Mouse (Mus musculus) forebrain, embryonic 10.5 days (tissue): Measurements from ENCODE around the gene Vps18. TPM values are rescaled to one million over a fixed set of nuclear protein-coding genes. Genes with fewer than 3 reads are reported as not detected.

Experiments
- DNase-seq: peaks from one replicate; pipeline ENCODE4 v3.0.0-alpha.2; 2017; ENCODE audit warnings: low spot score; ENCODE audit errors: extremely low spot score
- H3K27ac ChIP-seq: fragments of 300-500 bp; sonication (generic); 2 replicates; pipeline ENCODE4 v1.5.1; 2016; ENCODE audit warnings: mild to moderate bottlenecking
- H3K27me3 ChIP-seq: fragments of 300-500 bp; sonication (generic); 2 replicates; pipeline ENCODE4 v1.6.1; 2016; ENCODE audit warnings: mild to moderate bottlenecking; ENCODE audit not compliant: poor library complexity, severe bottlenecking
- H3K36me3 ChIP-seq: fragments of 300-500 bp; sonication (generic); replicated peaks from 2 replicates; pipeline ENCODE4 v1.6.1; 2016; ENCODE audit warnings: mild to moderate bottlenecking, moderate library complexity
- H3K4me1 ChIP-seq: fragments of 300-500 bp; sonication (generic); 2 replicates; pipeline ENCODE4 v1.6.1; 2016
- H3K4me3 ChIP-seq: fragments of 300-500 bp; sonication (generic); 2 replicates; pipeline ENCODE4 v1.5.1; 2016; ENCODE audit warnings: mild to moderate bottlenecking, moderate library complexity
- H3K9me3 ChIP-seq: fragments of 300-500 bp; sonication (generic); 2 replicates; pipeline ENCODE4 v1.6.1; 2016; ENCODE audit warnings: mild to moderate bottlenecking, moderate library complexity
- WGBS: fragments of 180-500 bp; shearing (Covaris S2); methylation state at CpG from one replicate; pipeline ENCODE4 v1.1.7; 2016; 5-methylcytosine and 5-hydroxymethylcytosine counted together
- polyA plus RNA-seq: library from polyadenylated mRNA; unstranded; fragments of >200 nt; fragmentation: Nextera tagmentation; extraction: Ambion mirVana; gene quantifications from 2 replicates; pipeline ENCODE4 v1.2.1, GENCODE M21; 2016

Gene Vps18
- polyA plus RNA-seq, 1 experiment from 2014 or later = 23.0 TPM

DNA sequence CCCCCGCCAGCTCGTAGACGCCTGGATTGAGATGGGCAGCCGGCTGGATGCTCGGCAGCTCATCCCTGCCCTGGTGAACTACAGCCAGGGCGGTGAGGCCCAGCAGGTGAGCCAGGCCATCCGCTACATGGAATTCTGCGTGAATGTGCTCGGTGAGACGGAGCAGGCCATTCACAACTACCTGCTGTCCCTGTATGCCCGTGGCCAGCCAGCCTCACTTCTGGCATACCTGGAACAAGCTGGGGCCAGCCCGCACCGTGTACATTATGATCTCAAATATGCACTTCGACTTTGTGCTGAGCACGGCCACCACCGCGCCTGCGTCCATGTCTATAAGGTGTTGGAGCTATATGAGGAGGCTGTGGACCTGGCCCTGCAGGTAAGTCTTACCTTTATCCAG is 5.9 kb downstream of the Vps18 start:
- no peaks in the 10 kb centered on the region for H3K9me3 ChIP-seq
- H3K36me3 ChIP-seq = peaks cover 91% of the 10 kb centered on the region
- no peaks in the 10 kb centered on the region for H3K27me3 ChIP-seq
- no peak overlapping the region for H3K4me3 ChIP-seq
- H3K27ac ChIP-seq = no peak overlapping the region
- WGBS = 95% methylated on average over 18 of the region's 18 CpGs
- H3K4me1 ChIP-seq = peaks cover 8% of the 10 kb centered on the region
- DNase-seq = no peak

DNA sequence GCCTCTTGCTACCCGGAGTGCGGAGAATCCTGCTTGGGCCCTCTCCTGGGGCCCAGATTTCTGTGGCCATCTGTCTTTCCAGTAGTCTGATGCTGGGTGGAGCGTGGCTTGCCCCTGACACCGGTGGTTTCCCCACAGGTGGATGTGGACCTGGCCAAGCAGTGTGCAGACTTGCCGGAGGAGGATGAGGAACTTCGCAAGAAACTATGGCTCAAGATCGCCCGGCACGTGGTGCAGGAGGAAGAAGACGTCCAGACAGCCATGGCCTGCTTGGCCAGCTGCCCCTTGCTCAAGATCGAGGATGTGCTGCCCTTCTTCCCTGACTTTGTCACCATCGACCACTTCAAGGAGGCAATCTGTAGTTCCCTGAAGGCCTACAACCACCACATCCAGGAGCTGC is 8.2 kb downstream of the Vps18 start:
- H3K4me3 ChIP-seq = no peak overlapping the region
- DNase-seq = no peak
- peaks cover 20% of the 10 kb centered on the region for H3K4me1 ChIP-seq
- H3K27me3 ChIP-seq = no peaks in the 10 kb centered on the region
- H3K9me3 ChIP-seq = no peaks in the 10 kb centered on the region
- whole genome bisulfite sequencing = 93% methylated on average over 12 of the region's 12 CpGs
- no peak overlapping the region for H3K27ac ChIP-seq
- H3K36me3 ChIP-seq = peaks cover 75% of the 10 kb centered on the region

DNA sequence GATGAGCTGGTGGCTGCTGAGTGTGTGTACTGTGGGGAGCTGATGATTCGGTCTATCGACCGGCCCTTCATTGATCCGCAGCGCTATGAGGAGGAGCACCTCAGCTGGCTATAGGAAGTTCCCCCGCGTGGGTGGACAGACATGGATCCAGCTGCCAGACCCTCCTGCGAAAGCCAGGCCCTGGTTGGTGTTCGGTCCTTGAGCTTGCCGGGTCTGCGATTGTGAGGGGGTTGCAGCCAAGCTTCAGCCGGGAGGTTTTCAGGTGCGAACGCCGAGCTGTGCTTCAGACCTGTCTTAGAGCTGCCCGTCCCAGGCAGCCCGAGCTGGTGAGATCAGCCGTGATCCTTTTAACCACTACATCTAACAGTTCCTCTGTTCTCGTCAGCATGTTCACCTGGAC is 9.0 kb downstream of the Vps18 start:
- WGBS = 93% methylated on average over 19 of the region's 19 CpGs
- peaks cover 20% of the 10 kb centered on the region for H3K4me1 ChIP-seq
- no peaks in the 10 kb centered on the region for H3K9me3 ChIP-seq
- no peaks in the 10 kb centered on the region for H3K27me3 ChIP-seq
- no peak for DNase-seq
- no peak overlapping the region for H3K27ac ChIP-seq
- peaks cover 67% of the 10 kb centered on the region for H3K36me3 ChIP-seq
- H3K4me3 ChIP-seq = no peak overlapping the region

DNA sequence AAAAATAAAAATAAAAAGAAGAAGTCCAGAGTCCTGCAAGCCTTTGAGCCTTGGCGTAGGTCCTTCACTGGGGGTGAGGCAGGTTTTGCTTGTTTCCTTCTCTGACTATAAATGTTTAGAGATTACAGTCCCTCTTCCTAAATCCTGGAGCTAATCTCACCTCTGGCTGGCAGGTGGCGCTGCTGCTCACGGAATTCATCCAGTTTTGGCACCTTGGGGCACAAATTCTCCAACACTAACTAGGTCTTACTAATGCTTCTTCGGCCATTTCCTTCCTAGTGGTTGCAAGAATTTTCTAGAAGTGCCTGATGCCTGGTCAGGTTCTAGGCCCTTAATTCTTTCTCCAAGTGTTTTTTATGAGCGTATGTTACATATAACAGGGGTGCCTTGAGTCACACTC is 9.8 kb downstream of the Vps18 start:
- DNase-seq = no peak
- Histone ChIP-seq H3K4me1 (peaks cover 20% of the 10 kb centered on the region), H3K9me3 (no peaks in the 10 kb centered on the region), H3K27me3 (0 out of 2 replicates have a peak, but pooled peaks cover 4% of the 10 kb centered on the region), H3K36me3 (peaks cover 59% of the 10 kb centered on the region), H3K27ac (no peak overlapping the region), H3K4me3 (no peak overlapping the region)
- 57% methylated on average over 5 of the region's 5 CpGs for WGBS

DNA sequence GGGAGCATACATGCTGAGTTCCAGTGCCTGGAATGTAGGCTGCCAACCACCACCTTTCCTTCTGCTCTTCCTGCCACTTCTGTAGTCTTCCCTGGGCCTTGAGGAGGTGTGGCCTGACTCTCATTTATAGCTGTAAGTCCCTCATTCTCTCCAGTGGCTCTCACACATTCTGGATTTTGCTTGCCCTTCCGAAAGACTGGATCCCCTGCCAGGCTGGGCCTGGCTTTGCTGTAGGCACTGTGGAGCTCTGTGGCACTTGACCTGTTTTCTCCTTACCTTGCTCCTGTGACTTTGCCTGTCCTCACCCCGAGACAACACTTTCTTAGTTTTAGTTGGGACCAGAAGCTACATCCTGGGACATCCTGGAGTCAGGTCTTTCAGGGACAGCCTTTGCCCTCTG is 10.3 kb downstream of the Vps18 start:
- Histone ChIP-seq H3K36me3 (peaks cover 54% of the 10 kb centered on the region), H3K9me3 (no peaks in the 10 kb centered on the region), H3K4me1 (peaks cover 20% of the 10 kb centered on the region), H3K27ac (no peak overlapping the region), H3K27me3 (0 out of 2 replicates have a peak, but pooled peaks cover 4% of the 10 kb centered on the region), H3K4me3 (no peak overlapping the region)
- 91% methylated on average over 2 of the region's 2 CpGs for WGBS
- no peak for DNase-seq

DNA sequence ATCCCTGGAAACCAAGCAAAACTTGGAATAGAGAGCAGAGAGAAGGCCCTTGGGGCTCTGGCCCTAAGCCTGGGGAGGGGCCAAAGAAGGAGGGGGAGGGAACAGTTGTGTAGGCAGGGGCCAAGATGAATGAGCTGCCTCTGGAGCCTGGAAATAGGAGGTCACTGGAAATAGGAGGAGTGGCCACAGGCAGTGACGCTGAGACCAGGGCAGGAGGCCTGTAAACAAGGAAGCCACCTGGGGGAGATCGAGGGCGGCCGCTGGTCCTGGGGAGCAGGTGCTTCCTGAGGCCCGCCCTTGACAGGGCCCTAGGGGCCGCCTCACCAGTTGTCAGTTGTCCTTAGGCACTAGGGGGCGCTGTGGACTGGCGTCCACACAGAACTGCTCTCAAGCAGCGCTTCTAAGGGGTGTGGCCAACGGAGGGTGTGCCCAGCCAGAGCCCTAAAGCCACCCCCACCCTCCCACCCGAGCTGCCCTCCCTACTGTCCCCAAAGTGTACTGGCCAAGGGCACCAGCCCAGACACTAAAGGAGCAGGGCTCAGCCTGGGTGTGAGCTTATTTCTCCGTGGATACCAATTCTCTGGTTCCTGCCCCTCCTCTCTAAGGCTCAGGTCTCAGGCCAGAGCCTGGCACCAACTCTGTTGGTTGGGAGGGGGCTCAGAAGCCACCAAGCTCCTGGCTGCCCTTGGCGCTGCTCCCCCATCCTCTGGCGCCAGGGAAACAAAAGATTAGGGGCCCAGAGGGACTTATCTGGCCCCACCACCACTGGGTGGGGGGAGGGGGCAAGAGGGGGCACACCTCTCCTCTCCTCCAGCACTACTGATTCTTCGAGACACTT is 11.7 kb downstream of the Vps18 start:
- peak overlapping the region; percentile 25 for H3K4me3 ChIP-seq
- peak; percentile 78 for DNase-seq
- WGBS = 8% methylated on average over 15 of the region's 15 CpGs
- H3K4me1 ChIP-seq = peaks cover 34% of the 10 kb centered on the region
- H3K36me3 ChIP-seq = peaks cover 40% of the 10 kb centered on the region
- H3K9me3 ChIP-seq = no peaks in the 10 kb centered on the region
- 0 out of 2 replicates have a peak, but pooled peaks cover 4% of the 10 kb centered on the region for H3K27me3 ChIP-seq
- peak overlapping the region; percentile 76 for H3K27ac ChIP-seq

DNA sequence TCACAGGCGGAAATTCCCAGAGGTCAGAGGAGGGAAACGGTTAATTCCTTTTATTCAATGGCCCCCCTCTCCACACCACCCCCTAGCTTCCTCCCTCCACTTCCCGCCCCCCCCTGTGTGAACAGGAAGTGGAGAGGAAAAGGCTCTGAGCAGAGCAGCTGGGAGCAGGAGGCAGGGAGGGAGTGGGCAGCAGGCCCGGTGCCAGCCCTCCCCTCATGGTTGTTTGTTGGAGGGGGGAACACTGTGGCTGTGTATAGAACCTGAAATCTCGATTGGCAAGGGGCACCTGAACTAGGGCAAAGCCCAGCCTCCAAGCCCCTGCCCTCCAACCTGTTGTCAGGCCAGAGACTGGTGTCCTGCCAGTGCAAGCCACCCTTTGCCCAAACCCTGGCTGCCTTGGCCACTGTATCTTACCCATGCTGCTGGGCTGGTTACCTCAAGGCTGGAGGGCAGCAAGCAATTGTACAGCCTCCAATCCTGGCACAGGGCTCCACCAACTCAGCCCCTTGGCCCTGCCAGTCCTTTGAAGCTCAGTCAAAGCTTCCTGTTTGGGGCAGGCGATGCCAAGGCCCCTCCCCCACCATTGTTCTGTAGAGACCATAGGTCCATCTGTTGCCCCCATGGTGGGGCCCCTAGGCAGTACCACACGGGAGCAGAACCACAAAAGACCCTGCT is 12.4 kb downstream of the Vps18 start:
- 44% methylated on average over 7 of the region's 7 CpGs for WGBS
- Histone ChIP-seq H3K36me3 (peaks cover 35% of the 10 kb centered on the region), H3K27ac (peak overlapping the region; percentile 76), H3K27me3 (0 out of 2 replicates have a peak, but pooled peaks cover 4% of the 10 kb centered on the region), H3K4me3 (peak overlapping the region; percentile 25; the same call in 1 of the 2 replicates), H3K4me1 (peaks cover 38% of the 10 kb centered on the region), H3K9me3 (no peaks in the 10 kb centered on the region)
- DNase-seq = no peak

DNA sequence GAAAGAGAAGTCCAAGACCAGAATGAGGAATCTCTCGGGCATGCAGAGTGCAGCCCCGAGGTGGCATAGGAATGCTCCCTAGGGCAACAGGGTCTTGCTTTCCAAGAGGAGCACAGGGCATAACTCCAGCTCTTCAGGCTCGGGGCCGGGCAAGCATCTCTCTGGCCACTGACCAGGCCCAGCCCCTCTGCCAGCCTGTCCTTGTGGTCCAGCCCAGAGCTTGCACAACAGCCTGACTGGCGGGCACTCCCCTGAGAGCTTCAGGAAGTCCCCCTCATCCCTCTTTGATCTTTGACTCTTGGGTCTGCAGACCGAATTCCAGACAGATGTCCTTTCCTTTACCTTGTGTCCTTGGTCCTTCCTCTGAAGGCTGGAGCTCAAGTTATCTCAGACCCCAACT is 14.3 kb downstream of the Vps18 start:
- H3K4me1 ChIP-seq = peaks cover 42% of the 10 kb centered on the region
- WGBS = 78% methylated on average over 6 of the region's 6 CpGs

DNA sequence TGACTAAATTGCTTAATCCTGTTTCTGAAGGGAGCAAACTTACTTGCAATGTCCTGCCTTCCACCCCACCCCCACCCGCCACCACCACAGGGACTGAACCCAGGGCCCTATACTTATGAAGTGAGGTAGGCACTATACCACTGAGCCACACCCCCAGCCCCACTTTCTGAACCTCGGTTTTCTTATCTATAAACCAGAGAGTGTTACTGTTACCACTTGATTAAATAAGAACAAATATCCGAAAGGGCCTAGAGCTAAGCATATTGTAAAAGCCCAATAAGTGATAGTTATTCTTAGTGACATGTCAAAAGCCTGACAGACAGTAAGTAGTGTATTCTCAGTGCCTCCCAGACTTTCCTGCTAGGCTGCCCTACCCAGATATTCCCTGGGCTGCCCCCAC is 15.9 kb downstream of the Vps18 start:
- H3K36me3 ChIP-seq = peaks cover 3% of the 10 kb centered on the region
- 0 out of 2 replicates have a peak, but pooled peaks cover 4% of the 10 kb centered on the region for H3K27me3 ChIP-seq
- H3K27ac ChIP-seq = 0 out of 2 replicates have a peak overlapping the region, but pooled peaks have one; percentile 22
- peaks cover 42% of the 10 kb centered on the region for H3K4me1 ChIP-seq
- 58% methylated on average over 3 of the region's 3 CpGs for WGBS
- no peak for DNase-seq
- H3K9me3 ChIP-seq = no peaks in the 10 kb centered on the region
- no peak overlapping the region for H3K4me3 ChIP-seq

More for the DNA sequence above, 14.3 kb downstream of the Vps18 start:
- H3K27me3 ChIP-seq = 0 out of 2 replicates have a peak, but pooled peaks cover 4% of the 10 kb centered on the region
- DNase-seq = no peak
- H3K36me3 ChIP-seq = peaks cover 18% of the 10 kb centered on the region
- no peaks in the 10 kb centered on the region for H3K9me3 ChIP-seq
- H3K27ac ChIP-seq = no peak overlapping the region
- H3K4me3 ChIP-seq = no peak overlapping the region

DNA sequence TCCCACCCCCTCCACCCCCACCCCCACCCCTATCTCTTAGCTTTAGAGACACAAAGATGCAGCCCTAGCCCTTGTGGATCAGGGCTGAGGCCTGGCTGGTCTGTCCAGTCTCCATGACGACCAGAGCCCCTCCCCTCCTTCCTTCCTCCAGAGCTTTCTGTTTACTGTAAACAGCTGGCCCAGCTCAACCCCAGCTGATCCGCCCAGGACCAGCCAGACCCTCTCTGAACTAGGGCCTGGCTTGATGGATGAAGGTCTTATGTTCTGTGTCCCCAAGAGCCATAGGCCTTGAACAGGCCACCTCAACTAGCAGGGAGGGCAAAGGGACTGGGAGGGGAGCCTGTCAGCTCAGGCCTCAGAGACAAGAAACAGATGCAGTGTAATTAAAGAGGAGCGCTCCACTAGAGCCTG is 16.3 kb downstream of the Vps18 start:
- Histone ChIP-seq H3K27me3 (0 out of 2 replicates have a peak, but pooled peaks cover 4% of the 10 kb centered on the region), H3K9me3 (no peaks in the 10 kb centered on the region), H3K27ac (0 out of 2 replicates have a peak overlapping the region, but pooled peaks have one; percentile 22), H3K36me3 (no peaks in the 10 kb centered on the region; the same call in none of the 2 replicates), H3K4me3 (no peak overlapping the region), H3K4me1 (peaks cover 40% of the 10 kb centered on the region)
- no peak for DNase-seq
- WGBS = 28% methylated on average over 3 of the region's 3 CpGs

DNA sequence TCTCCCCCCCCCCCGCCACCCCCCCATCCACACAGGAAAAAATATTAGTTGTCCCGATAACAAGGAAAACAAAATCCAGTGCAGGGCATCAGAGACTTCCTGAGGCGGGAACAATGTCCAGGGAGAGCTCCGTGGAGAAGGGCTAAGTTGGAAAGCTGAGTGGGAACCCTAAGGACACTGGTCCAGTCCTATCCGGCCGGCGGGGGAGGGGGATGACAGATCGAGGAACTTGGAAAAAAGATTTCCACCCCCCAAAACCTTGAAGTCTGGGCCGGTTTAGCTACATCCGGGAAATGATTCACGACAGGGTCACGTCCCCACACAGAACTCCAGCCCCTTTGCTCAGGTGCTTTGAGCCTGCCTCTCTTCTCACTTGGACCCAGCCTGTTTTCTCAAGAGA is 23.0 kb downstream of the Vps18 start:
- peaks cover 50% of the 10 kb centered on the region for H3K4me1 ChIP-seq
- 48% methylated on average over 12 of the region's 12 CpGs for WGBS
- no peaks in the 10 kb centered on the region for H3K36me3 ChIP-seq
- H3K27ac ChIP-seq = peak overlapping the region; percentile 56
- no peak for DNase-seq
- no peak overlapping the region for H3K4me3 ChIP-seq
- H3K9me3 ChIP-seq = peaks cover 4% of the 10 kb centered on the region; the same call in 1 of the 2 replicates
- peaks cover 61% of the 10 kb centered on the region for H3K27me3 ChIP-seq

DNA sequence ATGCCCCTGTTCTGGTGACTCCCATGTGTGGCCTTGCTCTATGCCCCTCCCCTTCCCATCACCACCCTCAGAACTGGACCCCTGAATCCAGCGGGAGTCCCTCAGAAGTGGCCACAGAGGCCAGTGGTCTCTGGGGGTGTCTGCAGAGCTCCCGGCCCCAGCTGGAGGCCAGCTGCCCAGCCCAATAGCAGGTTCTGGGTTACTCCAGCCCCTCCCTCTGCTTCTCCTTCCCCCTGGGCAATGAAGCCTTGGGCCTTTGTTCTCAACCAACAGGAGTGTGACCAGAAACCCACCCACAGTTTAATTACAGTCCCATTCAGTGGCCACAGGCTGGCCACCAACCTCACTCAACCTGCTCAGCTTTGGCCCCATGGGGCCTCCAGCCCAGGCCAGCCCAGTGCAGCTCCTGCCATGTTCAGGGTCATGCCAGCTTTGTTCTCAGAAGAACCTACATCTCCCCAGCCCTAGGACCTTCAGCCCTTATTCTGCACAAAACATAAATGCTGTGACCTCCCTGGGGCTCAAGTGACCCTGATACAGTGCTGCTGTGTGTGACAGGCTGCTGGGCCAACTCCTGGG is 23.9 kb downstream of the Vps18 start:
- Histone ChIP-seq H3K27ac (peak overlapping the region; percentile 56; the same call in 1 of the 2 replicates), H3K27me3 (peaks cover 71% of the 10 kb centered on the region)
- 35% methylated on average over 2 of the region's 2 CpGs for WGBS

More for the DNA sequence above, 23.9 kb downstream of the Vps18 start:
- H3K9me3 ChIP-seq = peaks cover 4% of the 10 kb centered on the region; the same call in 1 of the 2 replicates
- H3K36me3 ChIP-seq = no peaks in the 10 kb centered on the region
- H3K4me1 ChIP-seq = peaks cover 50% of the 10 kb centered on the region
- DNase-seq = no peak
- H3K4me3 ChIP-seq = no peak overlapping the region
